Mouse (Mus musculus) left cerebral cortex, postnatal 25 days (tissue): ENCODE results near the gene Tpd52l2. TPM values are rescaled to one million over a fixed set of nuclear protein-coding genes. Genes with fewer than 3 reads are reported as not detected.

ENCODE experiments used
- DNase-seq, 2 experiments: peaks; one replicate each; pipeline ENCODE4 v3.0.0; 2022; ENCODE audit warnings: low spot score in 2 of 2, mixed read lengths in 1 of 2
- intact Hi-C: fragments of 180-260 bp; cut with DNase I; formaldehyde crosslinking; loops from one replicate; pipeline ENCODE4 v1.15.1; 2025
- total RNA-seq, 2 experiments: library from RNA; stranded (reverse); gene quantifications; 2 replicates each; pipeline ENCODE4 v1.2.3; 2021

Tpd52l2 gene
- 10 to 100 TPM; 74.7 to 76.8 TPM for total RNA-seq

DNA sequence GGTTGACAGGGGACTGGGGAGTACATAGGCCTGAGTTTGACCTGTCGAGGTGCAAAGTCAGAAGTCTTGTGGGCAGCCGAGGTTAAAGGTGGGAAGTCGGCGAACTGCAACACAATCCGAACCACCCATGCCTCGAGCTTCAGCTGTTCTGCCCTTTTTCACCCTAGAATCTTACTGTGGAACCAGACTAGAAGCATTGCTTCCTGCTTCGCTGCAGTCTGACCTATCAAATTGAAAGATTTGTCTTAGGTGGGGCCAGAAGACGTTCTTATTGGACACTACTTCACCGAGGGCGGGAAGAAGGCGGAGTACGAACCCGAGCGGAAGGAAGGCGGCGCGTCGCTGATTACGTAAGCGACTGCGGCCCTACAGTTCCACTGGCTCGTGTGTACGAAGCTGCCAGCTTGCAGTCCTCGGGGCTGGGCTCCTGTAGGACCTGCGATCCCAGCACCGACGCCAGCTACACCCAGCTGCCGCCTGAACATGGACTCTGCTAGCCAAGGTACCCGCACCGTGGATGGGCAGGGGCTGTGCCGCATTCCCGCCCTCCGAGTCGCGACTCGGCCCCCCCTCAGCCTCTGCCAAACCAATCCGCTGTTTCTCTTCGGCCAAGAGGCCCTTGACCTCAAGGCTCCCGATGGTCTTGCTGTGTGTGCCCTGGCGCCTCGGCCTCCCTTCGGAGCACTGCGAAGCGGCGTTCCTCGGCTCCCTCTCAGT, at the start of gene Tpd52l2:
Gene Tpd52l2, plus strand, starts transcription at position 312 of the 717 bp plus-strand sequence.
- peak; percentile 92 to 98 for DNase-seq
- intact Hi-C loops, result loop anchor here (1.0 to 5.0 kb wide), 4 partner anchors 23 to 105 kb away; partner anchors contain the start of genes Dnajc5 and Zbtb46

DNA sequence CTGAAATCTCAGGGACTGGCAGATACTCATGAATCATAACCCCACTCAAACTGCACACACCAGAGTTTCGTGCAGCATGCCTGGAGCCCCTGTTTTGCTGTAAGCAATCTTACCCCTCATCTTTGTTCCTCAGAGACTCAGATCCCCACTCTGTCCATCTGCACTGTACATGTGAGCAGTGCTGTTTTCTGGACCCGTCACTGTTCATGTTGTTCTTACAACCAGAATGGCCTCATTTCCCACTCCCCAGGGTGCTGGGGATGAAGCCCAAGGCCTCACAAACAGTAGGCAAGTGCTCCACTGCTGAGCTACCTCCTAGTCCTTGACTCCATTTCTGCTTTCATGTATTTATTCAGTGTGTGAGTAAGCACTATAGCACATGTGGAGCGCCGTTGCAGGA, 44.8 kb upstream of the Tpd52l2 start:
- intact Hi-C loops, result no loop called here
- no peak for DNase-seq

- DNase-seq, result no peak
- intact Hi-C loops, result no loop called here
These were observed 43.7 kb upstream of the Tpd52l2 start for GRCm38 (mm10) chr2:181453274-181453673.

DNA sequence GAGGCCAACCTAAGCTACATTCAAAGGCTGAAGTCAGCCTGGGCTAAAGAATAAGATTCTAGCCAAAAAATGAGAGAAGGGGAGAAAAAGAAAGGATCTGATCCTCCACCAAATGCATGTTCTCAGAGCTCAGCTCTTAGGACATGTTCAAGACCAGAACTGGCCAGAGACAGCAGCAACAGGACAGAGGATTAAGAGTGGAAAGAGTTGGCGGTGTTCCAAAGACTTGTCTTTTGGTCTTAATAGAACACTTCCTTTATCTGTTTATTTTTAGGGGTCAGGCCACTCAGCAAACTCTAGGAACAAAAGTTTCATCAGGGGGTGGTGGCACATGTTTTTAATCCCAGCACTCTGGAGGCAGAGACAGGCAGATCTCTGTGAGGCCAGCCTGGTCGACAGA, 41.0 kb upstream of the Tpd52l2 start:
- intact Hi-C loops, result no loop called here

DNA sequence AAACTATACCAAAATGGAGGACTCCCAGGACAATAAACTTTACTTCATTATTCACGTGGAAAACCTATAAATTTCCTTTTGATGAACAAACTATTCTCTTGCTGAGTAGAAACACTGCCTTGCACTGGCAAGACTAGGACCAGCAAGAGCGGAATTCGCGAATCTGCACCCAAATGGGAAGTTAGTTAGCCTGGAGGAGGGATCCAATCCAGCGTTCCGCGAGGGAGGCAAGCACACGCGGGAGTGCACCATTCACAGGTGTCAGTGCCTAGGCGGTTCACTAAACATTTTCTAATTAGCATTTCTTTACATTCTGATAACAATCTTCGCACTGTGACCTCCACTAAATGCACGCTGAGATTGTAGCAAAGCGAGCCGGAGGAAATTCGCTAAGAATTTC, 39.1 kb upstream of the Tpd52l2 start:
- DNase-seq, result peak; percentile 15 to 60

More for the DNA sequence above, 41.0 kb upstream of the Tpd52l2 start:
- no peak for DNase-seq

DNA sequence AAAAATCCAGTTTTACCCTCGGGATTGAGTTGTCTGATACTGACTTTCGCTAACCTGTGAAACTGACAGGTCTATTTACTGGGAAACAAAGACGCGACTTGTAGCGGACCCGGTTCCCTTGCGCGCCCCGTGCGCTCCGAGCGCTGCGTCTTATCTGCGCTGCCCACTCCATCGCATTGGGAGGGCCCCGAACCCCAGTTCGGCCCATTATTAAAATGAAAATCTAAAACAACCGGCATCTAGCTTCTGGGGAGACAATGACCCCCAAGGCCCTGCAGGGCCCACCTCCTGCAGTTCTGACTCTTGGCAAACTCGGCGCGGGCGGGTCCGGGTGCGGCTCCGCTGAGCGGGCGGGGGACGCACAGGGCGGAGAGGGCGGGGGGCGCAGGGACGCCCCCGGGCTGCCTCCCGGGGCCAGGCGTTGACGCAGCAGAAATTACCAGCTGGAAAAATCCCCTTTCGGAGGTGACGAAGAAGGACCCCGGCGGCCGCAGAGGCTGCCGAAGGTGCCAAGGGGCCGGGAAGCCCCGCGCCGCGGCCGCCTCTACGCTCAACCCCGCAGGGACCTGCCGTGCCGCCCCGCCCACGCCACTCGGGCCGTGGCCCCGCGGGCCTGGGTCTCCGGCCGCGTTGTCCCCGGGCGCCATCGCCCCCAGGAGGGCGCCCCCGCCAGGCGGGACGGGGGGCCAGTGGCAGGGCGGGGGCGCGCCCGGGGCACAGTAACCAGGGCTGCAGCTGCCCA, 38.4 kb upstream of the Tpd52l2 start:
- intact Hi-C loops, result loop anchor here (2.0 kb wide), 1 partner anchor 38 kb away; the partner anchor contains the start of gene Tpd52l2
- peak in 1 of 2 experiments; percentile 16 for DNase-seq

More for the DNA sequence above, 39.1 kb upstream of the Tpd52l2 start:
- intact Hi-C loops, result loop anchor here (2.0 kb wide), 1 partner anchor 39 kb away; the partner anchor contains the start of gene Tpd52l2

DNA sequence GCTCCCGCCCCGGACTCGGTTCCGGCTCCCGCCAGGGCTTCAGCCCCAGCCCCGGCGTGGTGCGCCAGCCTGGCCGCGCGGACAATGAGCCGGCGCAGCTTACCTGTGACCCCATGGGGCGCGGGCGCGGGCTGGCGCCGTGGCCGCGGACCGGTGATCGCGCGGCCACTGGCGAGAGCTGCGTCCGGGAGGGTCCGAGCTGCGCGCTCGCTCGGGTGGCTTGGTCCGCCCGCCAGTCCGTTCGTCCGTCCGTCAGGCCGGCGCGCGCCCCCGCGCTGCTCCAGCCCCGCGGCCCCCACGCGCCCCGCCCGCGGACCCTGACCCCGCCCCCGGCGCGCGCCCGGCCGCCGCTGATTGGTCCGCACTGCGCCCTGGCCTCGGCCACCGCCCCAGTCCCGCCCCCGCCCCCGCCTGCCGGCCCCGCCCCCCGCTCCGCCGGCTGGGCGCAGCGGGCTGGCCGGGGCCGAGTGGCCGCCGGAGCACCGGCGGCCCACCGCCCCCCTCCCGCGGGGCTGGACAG, 37.7 kb upstream of the Tpd52l2 start, which contains the start of gene Zbtb46:
Gene Zbtb46, minus strand, starts transcription at position 274 of the 520 bp plus-strand sequence.
- intact Hi-C loops, result loop anchor here (2.0 kb wide), 1 partner anchor 38 kb away; the partner anchor contains the start of gene Tpd52l2
- DNase-seq, result peak; percentile 70 to 78

GRCm38 (mm10) chr2:181459673-181460621, 37.0 kb upstream of the Tpd52l2 start:
- intact Hi-C loops, result loop anchor here (2.0 kb wide), 1 partner anchor 37 kb away; the partner anchor contains the start of gene Tpd52l2
- DNase-seq, result peak; percentile 27 to 34

GRCm38 (mm10) chr2:181461536-181462100, 35.3 kb upstream of the Tpd52l2 start:
- no peak for DNase-seq
- intact Hi-C loops, result no loop called here

DNA sequence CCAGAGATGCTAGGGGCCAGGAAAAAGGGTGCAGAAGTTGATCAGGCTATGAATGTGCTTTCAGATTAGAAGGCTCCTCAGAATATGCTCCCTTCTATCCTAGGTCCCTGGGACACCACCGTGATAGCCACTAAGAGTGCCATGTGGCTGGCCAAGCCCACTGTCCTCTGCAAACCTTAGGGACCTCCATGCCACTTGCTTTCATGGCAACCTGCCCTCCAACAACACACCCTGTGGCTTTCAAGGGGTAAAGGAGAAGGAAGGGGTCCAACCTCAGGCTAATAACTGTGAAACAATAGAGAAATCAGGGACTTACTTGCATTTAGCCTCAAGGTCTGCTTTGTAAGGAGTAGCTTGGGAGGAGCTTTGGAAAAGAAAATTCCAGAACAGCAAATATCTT, 34.3 kb upstream of the Tpd52l2 start:
- intact Hi-C loops, result no loop called here
- no peak for DNase-seq

DNA sequence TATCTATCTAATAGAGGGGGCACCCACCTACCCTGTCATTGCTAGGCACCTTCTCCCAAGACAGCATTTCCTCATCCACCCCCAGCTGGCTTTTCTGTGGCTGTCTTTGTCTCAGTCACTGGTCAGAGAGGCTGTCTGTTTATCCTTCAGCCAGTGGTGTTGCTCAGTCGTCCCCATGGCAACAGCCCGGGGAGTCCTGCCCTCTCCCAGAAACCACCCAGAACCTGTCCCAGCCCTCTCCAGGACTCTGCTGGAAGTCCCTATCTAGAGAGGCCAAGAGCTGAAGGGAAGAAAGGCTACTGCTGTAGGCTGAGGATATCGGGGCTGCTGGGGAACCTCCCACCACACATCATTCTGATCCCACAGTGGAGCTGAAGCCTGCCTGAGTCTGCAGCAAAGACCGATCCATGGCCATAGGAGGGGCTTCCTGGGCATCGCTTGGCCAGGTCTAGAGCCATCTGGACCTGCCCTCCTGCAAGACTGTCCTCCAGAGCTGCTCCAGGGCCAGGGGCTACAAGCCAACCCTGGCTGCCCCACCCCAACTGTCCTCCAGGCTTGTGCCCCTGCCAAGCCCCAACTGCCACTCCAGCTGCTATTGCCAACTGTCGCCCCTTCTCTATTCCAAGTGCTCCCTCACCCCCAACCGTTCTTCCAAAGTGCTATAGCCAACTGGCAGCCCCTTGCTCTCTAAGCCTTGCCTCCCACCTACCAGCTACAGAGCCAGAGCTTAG, 33.8 kb upstream of the Tpd52l2 start:
- intact Hi-C loops, result no loop called here
- DNase-seq, result peak; percentile 51 to 68

DNA sequence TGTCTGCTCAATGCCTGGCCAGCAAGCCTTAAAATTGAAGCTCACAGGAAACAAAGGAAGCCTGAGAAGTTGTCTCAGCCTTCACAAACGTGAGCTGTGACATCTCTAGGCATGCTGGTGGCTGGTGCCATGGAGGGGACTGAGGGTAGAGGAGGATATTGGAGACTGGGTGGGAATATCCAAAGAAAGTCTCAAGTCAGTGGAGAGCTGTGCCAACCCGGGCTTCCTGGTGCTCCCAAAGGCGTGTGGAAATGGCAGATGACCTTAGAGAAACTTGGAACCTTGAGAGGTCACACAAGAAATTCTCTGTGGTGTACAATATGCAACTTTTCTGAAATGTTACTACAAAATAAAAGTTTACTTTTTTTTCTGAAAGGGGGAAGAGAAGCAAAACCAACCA, 31.5 kb upstream of the Tpd52l2 start:
- DNase-seq, result no peak
- intact Hi-C loops, result no loop called here

GRCm38 (mm10) chr2:181470285-181470684, 26.7 kb upstream of the Tpd52l2 start:
- no peak for DNase-seq
- intact Hi-C loops, result no loop called here

GRCm38 (mm10) chr2:181471246-181471645, 25.7 kb upstream of the Tpd52l2 start:
- intact Hi-C loops, result no loop called here
- DNase-seq, result no peak

- intact Hi-C loops, result no loop called here
- peak in 1 of 2 experiments; percentile 56 for DNase-seq
These were observed 24.6 kb upstream of the Tpd52l2 start for GRCm38 (mm10) chr2:181472256-181472827.

DNA sequence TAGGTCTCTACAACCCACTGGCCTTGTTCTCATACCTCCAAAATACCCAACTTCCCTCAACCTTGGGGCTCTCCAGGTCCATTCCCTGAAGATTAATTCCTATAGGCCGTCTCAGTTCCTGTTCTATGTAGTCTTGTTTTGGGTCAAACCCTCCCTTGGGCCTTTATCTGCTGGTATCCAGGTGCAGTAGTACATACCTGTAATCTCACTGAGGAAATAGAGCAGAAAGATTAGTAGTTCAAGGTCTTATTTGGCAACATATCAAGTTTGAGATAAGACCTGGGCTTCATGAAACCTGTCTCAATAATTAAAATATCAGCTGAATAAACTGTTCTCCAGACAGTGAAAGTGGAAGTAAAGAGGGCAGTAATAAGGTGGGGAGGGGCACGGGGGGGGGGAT, 13.8 kb upstream of the Tpd52l2 start:
- intact Hi-C loops, result no loop called here

DNA sequence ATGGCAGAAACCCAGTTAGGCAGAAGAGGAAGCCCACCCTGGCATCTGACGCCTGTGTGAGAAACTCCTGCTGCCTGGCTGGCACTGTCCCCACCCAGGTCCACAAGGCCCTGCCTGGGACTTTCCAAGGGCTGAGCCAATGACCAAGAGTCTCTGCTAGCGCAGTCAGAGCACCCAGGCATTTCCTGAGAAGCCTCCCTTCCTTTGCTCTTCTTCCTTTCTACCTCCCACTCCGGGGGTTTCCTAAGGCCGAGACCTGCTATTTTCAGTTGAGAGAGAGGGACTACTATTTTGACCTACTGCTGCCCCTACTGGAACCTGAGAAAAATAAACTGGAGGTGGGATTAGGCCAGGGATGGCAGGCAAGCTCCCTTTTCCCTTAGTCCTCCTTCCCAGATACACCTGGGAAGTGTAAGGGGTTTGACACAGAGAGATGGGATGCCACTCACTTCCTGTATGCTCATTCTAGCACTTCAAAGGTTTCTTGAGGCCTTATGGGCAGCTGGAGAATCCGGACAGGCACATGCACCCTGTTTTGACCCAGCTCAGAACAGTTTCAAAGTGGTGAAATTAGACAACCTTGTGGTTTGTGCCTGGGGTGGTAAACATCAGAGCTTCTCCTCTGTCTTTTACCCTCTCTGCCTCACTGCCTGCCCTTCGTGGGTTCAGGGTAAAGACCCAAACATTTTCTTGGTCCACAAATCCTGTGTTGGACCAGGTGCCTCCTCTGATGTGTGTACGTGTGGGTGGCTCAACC, 13.2 kb upstream of the Tpd52l2 start:
- intact Hi-C loops, result no loop called here
- DNase-seq, result no peak

More for the DNA sequence above, 13.8 kb upstream of the Tpd52l2 start:
- DNase-seq, result no peak
